Mouse (Mus musculus) urinary bladder, postnatal 10 days (tissue): ENCODE measurements around the gene 3110040M04Rik.
"Not testable (repeated sequence)": the region's sequence is repeated elsewhere in the genome, so short reads cannot be mapped to it uniquely, and the experiment has no call there.

Experiments
- DNase-seq: peaks from one replicate; pipeline ENCODE4 v3.0.0; 2022; ENCODE audit warnings: low spot score

3110040M04Rik gene

DNA sequence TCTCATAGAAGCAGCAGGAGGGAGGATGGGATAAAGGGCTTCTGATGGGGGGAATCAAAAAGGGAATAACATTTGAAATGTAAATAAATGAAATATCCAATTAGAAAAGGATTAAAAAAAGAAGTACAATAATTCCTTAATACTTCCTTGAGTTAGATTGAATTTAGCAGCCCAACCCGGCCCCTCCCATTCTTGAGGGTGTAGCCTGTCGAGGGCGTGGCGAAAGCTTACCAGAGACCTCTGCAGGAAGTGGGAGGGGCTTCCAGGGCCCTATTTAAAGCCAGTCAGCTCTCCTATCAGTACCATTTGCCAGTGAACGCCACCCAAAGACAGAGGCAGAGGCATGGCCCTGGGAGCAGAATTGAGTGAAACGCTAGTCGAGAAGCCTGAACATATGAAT, 11.8 kb upstream of the 3110040M04Rik start, which contains the start of gene Gm8947:
Gene Gm8947 (plus strand): TSS at position 302 of the 400 bp plus-strand sequence.
- DNase-seq, result not testable (repeated sequence)

DNA sequence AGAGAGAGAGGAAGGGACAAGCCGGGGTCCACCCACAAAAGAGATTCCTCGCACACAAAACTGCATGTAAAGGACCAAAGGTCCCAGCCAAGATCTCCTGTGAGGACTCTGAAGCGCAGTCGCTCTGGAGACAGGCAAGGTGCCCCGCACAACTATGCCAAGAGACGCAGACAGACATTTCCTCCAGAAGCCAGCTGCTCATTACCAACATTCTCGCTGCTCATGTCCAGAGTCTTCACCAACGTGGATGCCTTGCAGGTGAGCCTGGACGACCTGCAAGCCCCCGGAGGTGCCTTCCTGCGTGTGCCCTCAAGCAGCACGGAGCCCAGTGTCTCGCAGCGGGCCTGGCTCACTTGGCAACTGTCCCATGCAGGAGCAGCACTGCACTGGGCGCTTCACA, 11.2 kb upstream of the 3110040M04Rik start:
- DNase-seq, result not testable (repeated sequence)

DNA sequence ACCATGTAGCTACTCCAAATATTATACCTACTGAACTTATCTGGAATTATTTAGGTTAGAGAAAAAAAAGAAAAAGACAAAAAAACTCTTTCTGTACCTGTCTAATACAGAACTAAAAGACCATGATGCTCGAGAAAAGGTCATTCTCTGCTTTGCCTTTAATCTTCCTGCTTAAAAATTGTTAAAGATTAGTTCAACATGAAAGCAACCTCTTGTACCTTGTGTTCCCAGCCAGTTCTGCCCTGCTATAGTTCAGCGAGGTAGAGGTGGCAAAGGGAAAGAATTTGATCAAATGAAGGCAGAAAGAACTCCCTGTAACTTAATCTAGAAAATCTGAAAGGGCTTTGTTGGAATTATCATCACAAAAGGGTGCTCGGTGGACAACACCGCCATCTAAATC, 7.9 kb upstream of the 3110040M04Rik start:
- not testable (repeated sequence) for DNase-seq

DNA sequence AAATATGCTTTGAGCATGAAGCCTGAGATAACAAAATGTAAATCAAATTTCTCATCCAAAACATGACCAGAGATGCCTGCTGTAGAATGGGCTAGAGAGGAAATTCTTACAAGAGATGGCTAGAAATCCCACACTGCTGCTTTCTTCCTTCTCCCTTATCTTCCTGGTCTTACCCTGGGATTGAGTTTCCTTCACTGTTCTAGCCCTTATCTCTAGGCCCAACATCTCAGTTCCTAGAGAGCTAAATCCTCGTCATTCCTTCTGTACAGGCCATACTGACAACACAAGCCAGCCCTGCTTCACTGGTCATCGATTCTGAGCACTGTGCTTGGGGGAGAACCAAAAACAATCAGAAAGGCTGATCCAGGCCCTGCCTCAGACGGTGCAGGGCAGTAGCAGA, 7.2 kb upstream of the 3110040M04Rik start:
- DNase-seq, result not testable (repeated sequence)

DNA sequence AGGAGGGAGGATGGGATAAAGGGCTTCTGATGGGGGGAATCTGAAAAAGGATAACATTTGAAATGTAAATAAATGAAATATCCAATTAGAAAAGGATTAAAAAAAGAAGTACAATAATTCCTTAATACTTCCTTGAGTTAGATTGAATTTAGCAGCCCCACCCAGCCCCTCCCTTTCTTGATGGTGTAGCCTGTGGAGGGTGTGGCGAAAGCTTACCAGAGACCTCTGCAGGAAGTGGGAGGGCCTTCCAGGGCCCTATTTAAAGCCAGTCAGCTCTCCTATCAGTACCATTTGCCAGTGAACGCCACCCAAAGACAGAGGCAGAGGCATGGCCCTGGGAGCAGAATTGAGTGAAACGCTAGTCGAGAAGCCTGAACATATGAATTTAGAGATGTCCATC, 5.8 kb upstream of the 3110040M04Rik start, which contains the start of gene Gm47995:
Gene Gm47995 (plus strand): TSS at position 329 of the 400 bp plus-strand sequence.
- not testable (repeated sequence) for DNase-seq

DNA sequence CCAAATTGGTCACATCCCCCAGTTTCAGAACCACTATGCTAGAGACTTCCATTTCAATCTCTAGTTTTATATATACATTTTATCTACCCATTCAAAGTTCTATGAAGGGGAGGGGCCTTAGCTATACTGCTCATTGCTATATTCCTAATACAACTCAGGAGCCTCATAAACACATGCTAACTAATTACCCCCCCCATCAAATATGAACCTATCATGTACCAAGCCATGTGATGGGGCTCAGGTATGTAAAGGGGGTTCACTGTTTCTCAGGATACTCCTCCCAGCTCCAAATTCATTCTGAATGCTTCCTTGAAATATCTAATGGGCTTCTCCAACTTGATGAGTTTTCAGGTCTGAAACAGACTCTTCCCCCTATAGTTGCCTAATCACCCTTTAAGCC, 3.3 kb upstream of the 3110040M04Rik start:
- DNase-seq, result not testable (repeated sequence)

DNA sequence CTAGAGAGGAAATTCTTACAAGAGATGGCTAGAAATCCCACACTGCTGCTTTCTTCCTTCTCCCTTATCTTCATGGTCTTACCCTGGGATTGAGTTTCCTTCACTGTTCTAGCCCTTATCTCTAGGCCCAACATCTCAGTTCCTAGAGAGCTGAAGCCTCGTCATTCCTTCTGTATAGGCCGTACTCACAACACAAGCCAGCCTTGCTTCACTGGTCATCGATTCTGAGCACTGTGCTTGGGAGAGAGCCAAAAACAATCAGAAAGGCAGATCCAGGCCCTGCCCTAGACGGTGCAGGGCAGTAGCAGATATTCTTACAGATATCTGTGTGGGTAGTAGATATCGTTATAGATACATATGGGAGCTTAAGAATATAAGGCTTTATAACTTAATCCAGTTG, 1.1 kb upstream of the 3110040M04Rik start:
- not testable (repeated sequence) for DNase-seq

DNA sequence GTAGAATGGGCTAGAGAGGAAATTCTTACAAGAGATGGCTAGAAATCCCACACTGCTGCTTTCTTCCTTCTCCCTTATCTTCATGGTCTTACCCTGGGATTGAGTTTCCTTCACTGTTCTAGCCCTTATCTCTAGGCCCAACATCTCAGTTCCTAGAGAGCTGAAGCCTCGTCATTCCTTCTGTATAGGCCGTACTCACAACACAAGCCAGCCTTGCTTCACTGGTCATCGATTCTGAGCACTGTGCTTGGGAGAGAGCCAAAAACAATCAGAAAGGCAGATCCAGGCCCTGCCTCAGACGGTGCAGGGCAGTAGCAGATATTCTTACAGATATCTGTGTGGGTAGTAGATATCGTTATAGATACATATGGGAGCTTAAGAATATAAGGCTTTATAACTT, 4.6 kb downstream of the 3110040M04Rik start:
- DNase-seq, result not testable (repeated sequence)

DNA sequence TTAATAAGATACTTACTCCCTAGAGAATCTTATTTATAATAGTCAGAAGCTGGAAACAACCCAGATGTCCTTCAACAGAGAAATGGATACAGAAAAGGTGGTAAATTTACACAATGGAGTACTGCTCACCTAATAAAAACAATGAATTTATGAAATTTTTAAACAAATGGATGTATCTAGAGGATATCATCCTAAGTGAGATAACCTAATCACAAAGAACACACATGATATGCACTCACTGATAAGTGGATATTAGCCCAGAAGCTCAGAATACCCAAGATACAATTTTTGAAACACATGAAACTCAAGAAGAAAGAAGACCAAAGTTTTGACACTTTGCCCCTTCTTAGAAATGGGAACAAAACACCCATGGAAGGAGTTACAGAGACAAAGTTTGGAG, 5.0 kb downstream of the 3110040M04Rik start:
- DNase-seq, result not testable (repeated sequence)

DNA sequence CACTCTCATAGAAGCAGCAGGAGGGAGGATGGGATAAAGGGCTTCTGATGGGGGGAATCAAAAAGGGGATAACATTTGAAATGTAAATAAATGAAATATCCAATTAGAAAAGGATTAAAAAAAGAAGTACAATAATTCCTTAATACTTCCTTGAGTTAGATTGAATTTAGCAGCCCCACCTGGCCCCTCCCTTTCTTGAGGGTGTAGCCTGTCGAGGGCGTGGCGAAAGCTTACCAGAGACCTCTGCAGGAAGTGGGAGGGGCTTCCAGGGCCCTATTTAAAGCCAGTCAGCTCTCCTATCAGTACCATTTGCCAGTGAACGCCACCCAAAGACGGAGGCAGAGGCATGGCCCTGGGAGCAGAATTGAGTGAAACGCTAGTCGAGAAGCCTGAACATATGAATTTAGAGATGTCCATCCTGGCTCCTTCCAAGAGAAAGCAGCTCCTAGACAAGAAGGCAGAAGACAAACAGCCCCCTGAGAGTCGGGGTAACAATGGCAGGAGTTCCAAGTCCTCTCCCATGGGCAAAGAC, 6.0 kb downstream of the 3110040M04Rik start, which contains the start of gene Gm47996:
Gene Gm47996 (plus strand): TSS at position 308 of the 532 bp plus-strand sequence.
- not testable (repeated sequence) for DNase-seq

DNA sequence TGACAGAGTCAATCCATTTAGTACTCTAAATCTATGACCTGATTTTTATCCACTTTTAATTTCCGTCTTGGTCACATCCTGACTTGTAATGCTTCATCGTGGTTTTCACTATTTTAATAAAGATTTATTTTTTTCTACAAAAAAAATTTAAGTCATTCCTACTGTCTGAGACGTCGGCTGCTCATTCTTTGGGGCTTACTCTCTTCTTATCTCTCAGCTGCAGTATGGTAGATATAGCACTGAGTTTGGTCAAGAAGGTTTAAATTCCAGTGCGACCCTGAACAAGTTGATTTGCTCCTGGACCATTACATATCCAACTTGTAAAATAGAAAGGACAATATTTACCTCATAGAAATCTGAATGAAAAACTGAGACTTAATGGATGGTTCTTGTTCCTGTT, 7.7 kb downstream of the 3110040M04Rik start:
- DNase-seq, result not testable (repeated sequence)

DNA sequence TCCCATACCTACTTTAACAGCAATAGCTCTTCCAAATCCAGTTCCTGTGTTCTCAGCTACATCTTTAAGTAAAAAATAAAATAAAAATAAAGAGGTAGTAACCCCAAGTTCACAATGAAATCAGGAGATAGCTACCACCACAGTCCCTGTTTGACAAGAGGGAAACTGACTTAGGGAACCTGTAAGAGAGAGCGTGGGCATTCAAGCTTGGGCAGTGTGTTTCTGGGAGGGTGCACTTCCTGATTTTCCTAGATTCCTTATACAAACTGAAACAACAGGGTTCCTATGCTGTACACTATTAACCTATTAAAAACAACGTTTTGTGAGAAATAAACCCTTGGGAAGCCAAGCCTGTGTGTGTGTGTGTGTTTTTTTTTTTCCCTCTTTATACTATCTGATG, 10.9 kb downstream of the 3110040M04Rik start:
- no peak for DNase-seq

DNA sequence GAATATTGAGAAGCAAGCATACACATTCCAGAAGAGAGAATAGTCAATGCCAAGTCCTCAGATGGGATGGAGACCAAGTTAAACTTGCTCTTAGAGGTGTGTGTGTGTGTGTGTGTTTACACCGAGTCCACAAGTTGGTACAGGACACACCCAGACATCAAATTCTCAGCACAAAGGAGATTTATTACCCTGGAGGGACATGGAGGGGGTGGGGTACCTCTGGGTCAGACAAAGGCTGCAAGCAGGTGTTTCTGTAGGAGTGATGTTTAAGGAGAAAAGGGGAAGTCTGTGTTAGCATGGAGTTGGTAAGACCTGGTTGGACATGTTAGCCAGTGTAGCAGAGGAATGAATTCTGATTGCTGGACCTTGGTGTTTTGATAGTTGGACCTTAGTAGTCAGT, 12.1 kb downstream of the 3110040M04Rik start:
- no peak for DNase-seq

DNA sequence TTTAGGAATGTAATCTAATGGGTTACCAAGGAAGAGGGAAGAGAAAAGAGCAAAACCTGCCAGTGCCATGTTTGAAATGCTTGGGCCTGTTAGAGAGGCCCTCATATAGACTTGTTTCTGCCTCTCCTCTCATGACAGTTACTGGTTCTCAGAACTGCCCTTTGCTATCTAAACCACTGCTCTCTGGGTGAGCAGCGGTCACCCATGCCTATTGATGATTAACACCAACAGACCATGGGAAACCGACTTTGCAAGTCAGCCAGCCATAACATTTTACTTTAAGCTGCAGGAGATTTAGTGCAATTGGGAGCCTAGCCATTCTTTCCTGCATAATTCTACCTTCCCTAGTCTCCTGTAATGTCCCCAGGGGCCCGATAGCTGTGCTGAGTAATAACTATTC, 12.5 kb downstream of the 3110040M04Rik start:
- DNase-seq, result no peak

DNA sequence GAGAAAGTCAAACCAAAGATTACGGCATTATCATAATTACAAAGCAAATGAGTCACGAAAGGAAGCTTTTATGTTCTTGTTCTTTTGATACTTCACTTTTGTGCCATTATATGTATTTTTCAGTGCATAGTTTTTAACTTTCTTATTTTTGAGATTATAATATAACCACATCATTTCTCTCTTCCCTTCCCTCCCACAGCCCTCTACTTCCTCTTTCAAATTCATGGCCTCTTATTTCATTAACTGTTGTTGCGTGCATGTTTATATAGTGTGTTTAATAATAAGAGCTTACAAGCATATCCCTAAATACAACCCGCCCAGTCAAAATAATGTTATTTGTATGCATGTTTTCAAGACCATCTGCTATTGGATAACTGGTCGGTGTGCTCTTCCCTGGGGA, 15.1 kb downstream of the 3110040M04Rik start:
- no peak for DNase-seq

DNA sequence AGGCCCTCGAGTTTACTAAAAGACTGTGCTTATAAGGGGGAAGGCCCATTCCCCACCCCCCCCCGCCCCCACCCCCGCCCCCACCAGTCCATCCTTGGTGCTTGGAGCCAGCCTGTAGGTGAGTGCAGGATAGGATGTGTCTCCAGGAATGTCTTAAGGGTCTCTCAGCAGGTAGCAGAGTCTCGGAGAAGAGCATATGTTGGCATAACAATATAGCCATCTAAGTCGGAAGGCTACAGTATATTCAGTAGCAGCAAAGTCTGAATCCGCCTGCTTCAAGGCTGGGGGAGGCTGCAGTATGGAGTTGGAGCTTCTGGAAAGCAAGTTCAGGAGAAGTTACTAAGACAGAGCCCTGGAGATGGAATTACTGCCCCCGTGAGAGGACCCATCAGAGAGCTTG, 16.2 kb downstream of the 3110040M04Rik start:
- no peak for DNase-seq

DNA sequence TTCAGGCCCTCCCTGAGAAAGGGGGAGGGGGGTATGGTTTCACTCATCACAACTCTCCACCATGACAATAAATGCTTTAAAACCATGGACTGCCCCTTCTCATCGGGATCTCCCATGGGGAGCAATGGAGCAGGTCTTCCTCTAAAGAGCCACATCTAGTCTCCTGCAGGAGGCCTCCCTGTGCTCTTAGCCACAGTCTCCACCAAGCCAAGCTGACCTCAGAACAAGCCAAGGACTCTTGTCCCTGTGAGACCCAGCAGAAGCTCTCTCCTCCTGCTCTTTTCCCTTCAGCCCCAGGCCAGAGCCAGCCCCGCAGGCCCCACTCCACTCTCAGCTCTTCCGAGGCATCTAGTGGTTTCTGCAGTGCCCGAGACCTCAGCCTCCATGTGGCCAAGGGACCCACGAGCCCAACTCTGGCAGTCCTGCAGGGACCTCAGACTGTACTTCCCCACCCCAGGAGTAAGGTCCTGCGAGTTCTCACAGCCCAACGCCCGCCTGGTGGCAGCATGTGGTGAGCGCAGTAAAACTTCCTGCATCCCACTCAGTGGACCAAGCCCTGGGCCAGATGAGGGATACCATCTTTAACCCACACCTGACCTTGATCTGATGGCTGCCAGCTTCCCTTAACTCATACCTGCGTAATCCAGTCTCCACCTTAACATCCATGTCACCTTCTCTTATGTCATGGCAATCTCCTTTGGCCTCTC, 18.8 kb downstream of the 3110040M04Rik start:
- DNase-seq, result no peak

DNA sequence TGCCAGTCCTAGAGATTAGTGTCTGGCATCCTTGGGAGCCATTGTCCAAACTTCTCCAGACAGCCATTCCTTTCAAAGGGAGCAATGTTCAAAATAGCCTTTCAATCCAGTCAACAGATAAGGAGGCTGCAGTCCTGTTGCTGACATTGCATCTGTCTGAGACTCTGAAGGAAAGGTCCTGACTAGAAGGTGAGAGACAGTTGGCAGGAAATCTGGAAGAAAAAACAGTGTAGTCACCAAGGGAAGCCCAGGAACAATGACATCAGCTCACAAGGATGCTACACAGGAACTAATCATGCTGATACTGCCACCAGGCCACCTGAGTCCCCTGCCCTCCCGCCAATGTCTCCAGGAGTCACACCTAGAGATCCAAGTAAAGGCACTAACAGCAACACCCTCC, 19.5 kb downstream of the 3110040M04Rik start:
- DNase-seq, result no peak

DNA sequence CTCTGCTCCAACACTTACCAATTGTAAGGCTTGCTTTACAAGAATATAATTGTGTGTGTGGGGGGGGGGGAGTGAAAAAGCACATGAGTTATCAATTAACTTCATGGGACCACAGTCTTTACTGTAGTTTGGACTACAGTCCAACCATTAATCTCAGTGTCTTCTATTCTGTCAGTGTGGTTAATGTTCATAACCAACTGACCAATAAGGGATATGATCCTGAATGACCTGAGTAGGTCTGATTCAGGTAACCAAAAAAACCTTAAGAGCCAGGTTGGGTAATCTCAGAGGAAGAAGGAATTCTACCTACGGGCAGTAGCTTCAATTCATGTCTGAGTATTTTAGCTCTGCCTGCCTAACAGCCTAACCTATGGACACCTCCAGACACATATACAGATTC, 20.6 kb downstream of the 3110040M04Rik start:
- no peak for DNase-seq

DNA sequence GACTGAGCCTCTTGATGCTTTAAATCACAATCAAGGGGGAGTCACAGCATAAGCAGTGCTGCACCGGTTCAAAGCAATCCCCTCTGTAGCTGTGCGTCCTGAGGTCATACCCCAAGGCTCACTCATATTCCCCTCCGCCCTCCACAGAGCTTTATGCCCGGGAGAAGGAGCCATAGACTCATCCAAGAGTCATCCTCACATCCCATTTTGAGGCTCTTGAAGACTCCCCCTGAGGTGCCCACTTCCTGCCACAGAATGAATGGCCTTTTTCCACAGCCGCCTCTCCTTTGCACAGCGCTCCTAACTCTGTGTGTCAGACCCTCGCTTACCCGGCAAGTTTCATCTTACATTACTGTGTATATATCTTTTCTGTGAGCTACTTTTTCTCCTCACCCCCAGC, 23.6 kb downstream of the 3110040M04Rik start:
- DNase-seq, result no peak

DNA sequence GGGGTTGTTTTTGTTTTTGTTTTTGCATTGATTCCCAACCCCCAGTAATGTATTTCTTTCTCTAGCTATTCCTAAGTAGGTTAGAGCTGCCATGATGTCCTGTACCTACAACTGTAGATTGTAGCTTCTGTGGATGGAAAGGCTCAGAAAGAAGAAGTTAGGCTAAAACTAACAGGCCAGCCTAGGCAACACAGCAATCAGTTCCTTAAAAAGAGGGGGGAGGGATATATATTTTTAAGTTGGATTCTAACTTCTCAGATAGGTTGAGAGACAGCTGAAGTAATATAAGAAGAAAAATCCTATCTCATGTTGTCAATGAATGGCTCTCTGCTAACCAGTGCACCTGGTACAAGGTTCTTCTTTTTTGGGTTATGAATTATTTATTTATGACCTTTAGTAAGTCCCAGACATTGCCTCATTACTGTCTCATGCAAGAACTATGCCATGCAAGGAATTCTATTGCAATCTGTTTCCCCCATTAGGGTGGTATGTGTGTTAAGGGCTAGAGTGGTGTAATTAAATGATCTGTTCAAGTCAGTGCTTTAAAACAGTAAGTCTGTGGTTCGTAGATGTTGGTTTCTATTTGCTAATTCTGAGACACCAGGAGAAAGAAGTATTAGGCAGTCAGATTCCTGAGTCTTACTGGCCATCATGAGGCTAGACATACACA, 24.5 kb downstream of the 3110040M04Rik start:
- DNase-seq, result no peak

DNA sequence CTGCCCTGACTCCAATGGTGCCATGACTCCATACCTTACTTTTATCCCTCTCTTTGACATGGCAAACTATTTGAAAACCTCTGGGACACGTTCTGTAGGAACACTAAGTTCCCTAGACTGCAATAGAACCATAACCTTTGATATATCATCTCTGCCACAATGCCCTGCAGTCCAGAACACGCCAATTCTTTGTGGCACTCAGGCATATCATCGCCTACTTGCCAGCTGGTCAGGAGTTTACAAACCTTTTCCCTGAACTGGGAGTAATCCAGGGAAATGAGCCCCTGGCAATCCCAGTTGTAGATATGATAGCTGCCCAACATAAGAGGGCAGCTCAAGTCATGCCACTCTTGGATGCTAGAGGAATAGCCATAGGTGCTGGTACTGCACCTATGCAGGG, 28.4 kb downstream of the 3110040M04Rik start:
- no peak for DNase-seq

DNA sequence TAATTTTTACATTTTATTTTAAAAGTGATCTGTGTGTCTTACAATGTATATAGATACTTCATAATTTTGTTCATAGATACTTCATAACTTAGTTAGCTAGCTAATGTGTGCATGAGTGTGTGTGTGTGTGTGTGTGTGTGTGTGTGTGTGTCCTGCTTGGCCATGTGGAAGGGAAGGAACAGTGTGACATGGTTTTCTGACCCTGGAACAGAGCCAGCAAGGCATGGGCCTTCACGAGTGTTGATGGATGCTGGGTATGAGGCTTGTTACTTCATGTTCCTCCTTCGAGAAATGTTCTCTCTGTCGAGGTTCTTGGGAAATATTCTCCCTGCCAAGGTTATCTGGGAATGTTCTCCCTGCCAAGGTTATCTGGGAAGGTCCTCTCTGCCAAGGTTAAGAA, 29.8 kb downstream of the 3110040M04Rik start:
- no peak for DNase-seq
